Mouse (Mus musculus) kidney, adult 10 weeks (tissue): ENCODE data around the gene Slc22a27. TPM values are rescaled to one million over a fixed set of nuclear protein-coding genes. Genes with fewer than 3 reads are reported as not detected.

Experiments
- polyA plus RNA-seq: library from polyadenylated mRNA; stranded (reverse); fragments of 350-450 nt; fragmentation: Illumina TruSeq; extraction: RNeasy Lipid Tissue Mini Kit (QIAGEN cat#74804); gene quantifications from one replicate; pipeline ENCODE4 v1.2.3, GENCODE M21; 2014; ENCODE audit warnings: low read depth, low replicate concordance

Slc22a27 gene
- polyA plus RNA-seq, result 5.5 TPM

DNA sequence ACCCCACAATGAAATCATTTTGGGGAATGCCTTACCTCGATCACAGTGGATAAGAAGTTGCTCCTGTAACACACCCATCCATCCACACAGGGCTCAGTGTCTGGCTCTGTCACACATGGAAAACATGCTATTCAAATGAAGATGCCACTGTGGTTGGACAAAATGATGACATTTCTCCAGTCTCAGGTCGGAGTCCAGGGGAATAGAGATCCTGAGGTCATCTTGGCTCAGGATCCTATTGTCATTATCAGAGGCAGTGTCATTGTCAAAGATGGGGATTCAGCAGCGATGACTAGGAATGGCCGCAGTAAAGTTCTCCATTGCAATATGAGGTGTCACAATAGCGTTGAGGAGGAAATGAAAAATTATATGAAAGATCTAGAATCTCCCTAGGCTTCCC is at the start of gene Slc22a27:
Gene Slc22a27, minus strand, starts transcription at position 101 of the 400 bp plus-strand sequence.

Other genes with a start within 250 kb of the Slc22a27 start
- gene Slc22a26, start 163.4 kb downstream of the Slc22a27 start, polyA plus RNA-seq, result 27.5 TPM
- gene Slc22a28, start 166.0 kb upstream of the Slc22a27 start, polyA plus RNA-seq, result 55.9 TPM